Mouse (Mus musculus) ovary, adult 18-20 months (tissue): ENCODE results near the gene Ruvbl1.

ENCODE experiments used
- DNase-seq: peaks from one replicate; pipeline ENCODE4 v3.0.0; 2022; ENCODE audit warnings: low spot score, mixed read lengths

Ruvbl1 gene

GRCm38 (mm10) chr6:88499481-88500404 is 34.5 kb downstream of the Ruvbl1 start:
- no peak for DNase-seq

- DNase-seq = no peak
These were observed 35.2 kb downstream of the Ruvbl1 start for GRCm38 (mm10) chr6:88500405-88500767.

GRCm38 (mm10) chr6:88502030-88502970 is 37.1 kb downstream of the Ruvbl1 start:
- no peak for DNase-seq

- no peak for DNase-seq
These were observed 37.8 kb downstream of the Ruvbl1 start for GRCm38 (mm10) chr6:88503044-88503443.

GRCm38 (mm10) chr6:88513984-88514383 is 48.8 kb downstream of the Ruvbl1 start:
- DNase-seq = no peak

- no peak for DNase-seq
These were observed 49.3 kb downstream of the Ruvbl1 start for GRCm38 (mm10) chr6:88514546-88514945.

- DNase-seq = no peak
These were observed 50.8 kb downstream of the Ruvbl1 start for GRCm38 (mm10) chr6:88515971-88516370.

- DNase-seq = no peak
These were observed 51.5 kb downstream of the Ruvbl1 start for GRCm38 (mm10) chr6:88516667-88517066.

- no peak for DNase-seq
These were observed 52.6 kb downstream of the Ruvbl1 start for GRCm38 (mm10) chr6:88517701-88518403.

- peak; percentile 94 for DNase-seq
These were observed 53.4 kb downstream of the Ruvbl1 start, which contains the start of gene Sec61a1 for GRCm38 (mm10) chr6:88518404-88519263. Sec61a1 (minus strand) TSS chr6:88518905.

- no peak for DNase-seq
These were observed 56.6 kb downstream of the Ruvbl1 start for GRCm38 (mm10) chr6:88521821-88522220.

- no peak for DNase-seq
These were observed 57.4 kb downstream of the Ruvbl1 start for GRCm38 (mm10) chr6:88522606-88523005.

GRCm38 (mm10) chr6:88523043-88523442 is 57.8 kb downstream of the Ruvbl1 start:
- no peak for DNase-seq

GRCm38 (mm10) chr6:88523451-88523850 is 58.2 kb downstream of the Ruvbl1 start:
- DNase-seq = no peak

GRCm38 (mm10) chr6:88524056-88524455 is 58.8 kb downstream of the Ruvbl1 start:
- DNase-seq = no peak

- DNase-seq = peak; percentile 78
These were observed 65.1 kb downstream of the Ruvbl1 start for GRCm38 (mm10) chr6:88530306-88530705.

GRCm38 (mm10) chr6:88540093-88540755 is 75.0 kb downstream of the Ruvbl1 start:
- no peak for DNase-seq

- no peak for DNase-seq
These were observed 79.0 kb downstream of the Ruvbl1 start for GRCm38 (mm10) chr6:88544241-88544640.

- DNase-seq = no peak
These were observed 79.6 kb downstream of the Ruvbl1 start for GRCm38 (mm10) chr6:88544644-88545396.

GRCm38 (mm10) chr6:88545397-88545790 is 80.2 kb downstream of the Ruvbl1 start:
- no peak for DNase-seq
